10 mouse cellular contexts compared by ENCODE assay signal in genomic region chr15:86116421-86116820, GRCm38 (mm10). TPM values are rescaled to one million over a fixed set of nuclear protein-coding genes. Genes with fewer than 3 reads are reported as not detected.
DNase-seq lines count a peak whose midpoint lies in the region; ATAC-seq lines count a peak whose summit lies in the region.
"Had no signal": no experiment of that assay in that cellular context is flagged by ENCODE, and none has a peak within 500 bp of the region (broad histone marks: within the 10 kb centered on the region; RNA-seq: fewer than 3 reads in every experiment).

No protein-coding gene starts in this region.

- H3K27me3 ChIP-seq in hindbrain, embryonic 11.5 days (ENCODE audit: control insufficient read depth, insufficient read depth, low read length) = no peaks in the 10 kb centered on the region
- no peaks in the 10 kb centered on the region for H3K27me3 ChIP-seq in hindbrain, embryonic 12.5 days
- no peaks in the 10 kb centered on the region for H3K27me3 ChIP-seq in midbrain, embryonic 16.5 days (ENCODE audit: control insufficient read depth, insufficient read depth, low read depth, low read length)
- no peaks in the 10 kb centered on the region for H3K27me3 ChIP-seq in midbrain, embryonic 13.5 days
- no peaks in the 10 kb centered on the region for H3K27me3 ChIP-seq in heart, embryonic 15.5 days
- H3K27me3 ChIP-seq: embryonic facial prominence, embryonic 13.5 days had no signal

- H3K4me1 ChIP-seq in hindbrain, embryonic 11.5 days (replicated peaks; ENCODE audit: control insufficient read depth, insufficient read depth, low read length) = peaks cover 8% of the 10 kb centered on the region
- peaks cover 35% of the 10 kb centered on the region for H3K4me1 ChIP-seq in hindbrain, embryonic 12.5 days
- H3K4me1 ChIP-seq in midbrain, embryonic 16.5 days (ENCODE audit: control insufficient read depth, insufficient read depth, low read length) = peaks cover 20% of the 10 kb centered on the region
- peaks cover 35% of the 10 kb centered on the region for H3K4me1 ChIP-seq in midbrain, embryonic 13.5 days (replicated peaks)
- peaks cover 57% of the 10 kb centered on the region for H3K4me1 ChIP-seq in heart, embryonic 15.5 days (replicated peaks)

- 0 out of 2 replicates have a peak overlapping the region, but pooled peaks have one; percentile 17 for H3K27ac ChIP-seq in hindbrain, embryonic 11.5 days (ENCODE audit: low read depth, low read length)
- H3K27ac ChIP-seq in hindbrain, embryonic 12.5 days = no peak overlapping the region
- peak overlapping the region; percentile 29 for H3K27ac ChIP-seq in midbrain, embryonic 16.5 days (ENCODE audit: low read length)
- no peak overlapping the region for H3K27ac ChIP-seq in midbrain, embryonic 13.5 days
- peak overlapping the region; percentile 72 for H3K27ac ChIP-seq in heart, embryonic 15.5 days
- H3K27ac ChIP-seq: embryonic facial prominence, embryonic 13.5 days had no signal

- no peak overlapping the region for H3K4me3 ChIP-seq in hindbrain, embryonic 11.5 days (ENCODE audit: low read depth, low read length)
- H3K4me3 ChIP-seq in hindbrain, embryonic 12.5 days = no peak overlapping the region
- H3K4me3 ChIP-seq in midbrain, embryonic 16.5 days (ENCODE audit: low read depth, low read length) = no peak overlapping the region
- no peak overlapping the region for H3K4me3 ChIP-seq in midbrain, embryonic 13.5 days (replicated peaks)
- no peak overlapping the region for H3K4me3 ChIP-seq in heart, embryonic 15.5 days
- H3K4me3 ChIP-seq: embryonic facial prominence, embryonic 13.5 days had no signal

- H3K9ac ChIP-seq in hindbrain, embryonic 11.5 days (ENCODE audit: low read depth, low read length) = no peak overlapping the region
- no peak overlapping the region; the same call in 1 of the 2 replicates for H3K9ac ChIP-seq in hindbrain, embryonic 12.5 days
- no peak overlapping the region for H3K9ac ChIP-seq in midbrain, embryonic 16.5 days (ENCODE audit: low read depth, low read length)
- H3K9ac ChIP-seq in midbrain, embryonic 13.5 days (replicated peaks) = no peak overlapping the region
- peak overlapping the region; percentile 32; the same call in 1 of the 2 replicates for H3K9ac ChIP-seq in heart, embryonic 15.5 days
- H3K9ac ChIP-seq: embryonic facial prominence, embryonic 13.5 days had no signal

- H3K36me3 ChIP-seq in hindbrain, embryonic 11.5 days (ENCODE audit: control insufficient read depth, insufficient read depth, low read length) = 0 out of 2 replicates have a peak, but pooled peaks cover 3% of the 10 kb centered on the region
- peaks cover 25% of the 10 kb centered on the region for H3K36me3 ChIP-seq in hindbrain, embryonic 12.5 days
- peaks cover 8% of the 10 kb centered on the region; the same call in 1 of the 2 replicates for H3K36me3 ChIP-seq in midbrain, embryonic 16.5 days (ENCODE audit: control insufficient read depth, insufficient read depth, low read length)
- peaks cover 36% of the 10 kb centered on the region for H3K36me3 ChIP-seq in midbrain, embryonic 13.5 days
- peaks cover 14% of the 10 kb centered on the region; the same call in 1 of the 2 replicates for H3K36me3 ChIP-seq in heart, embryonic 15.5 days

- DNase-seq in hindbrain, embryonic 11.5 days (ENCODE audit: low spot score) = no peak
- DNase-seq in cerebellum, adult 18-20 months = no peak
- DNase-seq in embryo, embryonic 9.5 days (ENCODE audit: extremely low spot score) = no peak
- DNase-seq in embryo, embryonic 10 days (ENCODE audit: low spot score) = no peak

- no peak for ATAC-seq in hindbrain, embryonic 11.5 days (ENCODE audit: low FRiP score)
- ATAC-seq in hindbrain, embryonic 12.5 days (ENCODE audit: low FRiP score) = no peak
- no peak for ATAC-seq in midbrain, embryonic 16.5 days
- ATAC-seq in midbrain, embryonic 13.5 days = no peak
- peak; percentile 41; the same call in 1 of the 2 replicates for ATAC-seq in heart, embryonic 15.5 days (replicated peaks; ENCODE audit: insufficient number of reproducible peaks, insufficient read depth, low FRiP score, low read depth)
- ATAC-seq: CD4-positive, CD25-positive, alpha-beta regulatory T cell, adult 4 months had no signal

- H3K9me3 ChIP-seq in hindbrain, embryonic 11.5 days (ENCODE audit: control insufficient read depth, low read length) = no peaks in the 10 kb centered on the region
- no peaks in the 10 kb centered on the region for H3K9me3 ChIP-seq in hindbrain, embryonic 12.5 days (replicated peaks)
- no peaks in the 10 kb centered on the region for H3K9me3 ChIP-seq in midbrain, embryonic 16.5 days (replicated peaks; ENCODE audit: control insufficient read depth, low read length, poor library complexity, severe bottlenecking)
- H3K9me3 ChIP-seq in midbrain, embryonic 13.5 days = no peaks in the 10 kb centered on the region
- H3K9me3 ChIP-seq in heart, embryonic 15.5 days (replicated peaks) = no peaks in the 10 kb centered on the region
- H3K9me3 ChIP-seq: embryonic facial prominence, embryonic 13.5 days had no signal

- H3K4me2 ChIP-seq in hindbrain, embryonic 11.5 days (replicated peaks; ENCODE audit: low read depth, low read length) = no peak overlapping the region
- H3K4me2 ChIP-seq in hindbrain, embryonic 12.5 days (replicated peaks) = no peak overlapping the region
- no peak overlapping the region for H3K4me2 ChIP-seq in midbrain, embryonic 16.5 days (ENCODE audit: low read length)
- no peak overlapping the region for H3K4me2 ChIP-seq in midbrain, embryonic 13.5 days (replicated peaks)
- no peak overlapping the region for H3K4me2 ChIP-seq in heart, embryonic 15.5 days
- H3K4me2 ChIP-seq: embryonic facial prominence, embryonic 13.5 days had no signal

- 54% methylated on average over 5 of the region's 5 CpGs for WGBS in hindbrain, embryonic 11.5 days
- WGBS in hindbrain, embryonic 12.5 days = 69% methylated on average over 5 of the region's 5 CpGs
- 76% methylated on average over 5 of the region's 5 CpGs for WGBS in midbrain, embryonic 16.5 days
- 80% methylated on average over 5 of the region's 5 CpGs for WGBS in midbrain, embryonic 13.5 days
- WGBS in heart, embryonic 15.5 days = 31% methylated on average over 5 of the region's 5 CpGs

RNA-seq across cellular contexts. Expression of gene Gramd4, which starts 58.9 kb away (rescaled TPM):
- polyA plus RNA-seq in hindbrain, embryonic 11.5 days (2014; fragmentation: Nextera tagmentation; extraction: Ambion mirVana) = 8.7 and 10.1 TPM in 2 replicates
- polyA plus RNA-seq in hindbrain, embryonic 12.5 days (2016; fragmentation: Nextera tagmentation; extraction: Ambion mirVana) = 32.5 and 35.2 TPM in 2 replicates
- 36.0 and 36.7 TPM in 2 replicates for polyA plus RNA-seq in midbrain, embryonic 16.5 days (2015; fragmentation: Nextera tagmentation; extraction: Ambion mirVana)
- polyA plus RNA-seq in midbrain, embryonic 13.5 days (2015; fragmentation: Nextera tagmentation; extraction: Ambion mirVana) = 31.3 and 34.3 TPM in 2 replicates
- polyA plus RNA-seq in heart, embryonic 15.5 days (2015; fragmentation: Nextera tagmentation; extraction: Ambion mirVana) = 16.9 and 19.5 TPM in 2 replicates

Comparison
In these comparisons a context has a peak if more than half of its experiments do, and no peak if none do; other contexts are left out.
1. H3K27ac ChIP-seq: peak in hindbrain, embryonic 11.5 days (single experiment), midbrain, embryonic 16.5 days (single experiment) and heart, embryonic 15.5 days (single experiment); none in hindbrain, embryonic 12.5 days (single experiment) and midbrain, embryonic 13.5 days (single experiment).